Mouse (Mus musculus) thymus, postnatal 36 days (tissue): ENCODE measurements around the gene Garnl3.

ENCODE experiments used
- DNase-seq, 2 experiments: peaks; one replicate each; pipeline ENCODE4 v3.0.0; 2022; ENCODE audit warnings: mixed read lengths in 2 of 2

The Garnl3 gene

GRCm38 (mm10) chr2:33086671-33087363 lies 44.6 kb downstream of the Garnl3 start:
- DNase-seq = no peak

GRCm38 (mm10) chr2:33086016-33086596 lies 45.3 kb downstream of the Garnl3 start:
- no peak for DNase-seq

- DNase-seq = no peak
These were observed 47.2 kb downstream of the Garnl3 start for GRCm38 (mm10) chr2:33084221-33084620.

GRCm38 (mm10) chr2:33080166-33080565 lies 51.3 kb downstream of the Garnl3 start:
- no peak for DNase-seq

GRCm38 (mm10) chr2:33077252-33077651 lies 54.2 kb downstream of the Garnl3 start:
- DNase-seq = peak; percentile 6 to 9

- no peak for DNase-seq
These were observed 56.5 kb downstream of the Garnl3 start for GRCm38 (mm10) chr2:33074931-33075330.

GRCm38 (mm10) chr2:33074188-33074587 lies 57.3 kb downstream of the Garnl3 start:
- DNase-seq = no peak

GRCm38 (mm10) chr2:33072333-33072732 lies 59.1 kb downstream of the Garnl3 start:
- no peak for DNase-seq

GRCm38 (mm10) chr2:33065610-33066009 lies 65.8 kb downstream of the Garnl3 start:
- DNase-seq = no peak

GRCm38 (mm10) chr2:33062744-33063143 lies 68.7 kb downstream of the Garnl3 start:
- no peak for DNase-seq

- no peak for DNase-seq
These were observed 72.5 kb downstream of the Garnl3 start for GRCm38 (mm10) chr2:33058926-33059325.

GRCm38 (mm10) chr2:33057514-33057913 lies 73.9 kb downstream of the Garnl3 start:
- no peak for DNase-seq

- DNase-seq = no peak
These were observed 77.5 kb downstream of the Garnl3 start for GRCm38 (mm10) chr2:33053966-33054365.

- no peak for DNase-seq
These were observed 84.1 kb downstream of the Garnl3 start for GRCm38 (mm10) chr2:33047360-33047759.

- no peak for DNase-seq
These were observed 84.5 kb downstream of the Garnl3 start for GRCm38 (mm10) chr2:33046919-33047318.

- no peak for DNase-seq
These were observed 85.6 kb downstream of the Garnl3 start for GRCm38 (mm10) chr2:33045899-33046298.

GRCm38 (mm10) chr2:33042781-33043180 lies 88.7 kb downstream of the Garnl3 start:
- DNase-seq = no peak

GRCm38 (mm10) chr2:33041571-33041970 lies 89.9 kb downstream of the Garnl3 start:
- DNase-seq = no peak

- DNase-seq = no peak
These were observed 94.0 kb downstream of the Garnl3 start for GRCm38 (mm10) chr2:33037429-33037828.

GRCm38 (mm10) chr2:33035297-33035696 lies 96.2 kb downstream of the Garnl3 start:
- no peak for DNase-seq

GRCm38 (mm10) chr2:33033281-33033680 lies 98.2 kb downstream of the Garnl3 start:
- DNase-seq = no peak

GRCm38 (mm10) chr2:33032391-33033062 lies 98.9 kb downstream of the Garnl3 start:
- peak; percentile 24 to 37 for DNase-seq

GRCm38 (mm10) chr2:33025040-33025439 lies 106.4 kb downstream of the Garnl3 start:
- DNase-seq = no peak

GRCm38 (mm10) chr2:33024564-33024963 lies 106.9 kb downstream of the Garnl3 start:
- no peak for DNase-seq
